Mouse (Mus musculus): ENCODE measurements around the gene AC161166.1.
"Not testable (repeated sequence)": the region's sequence is repeated elsewhere in the genome, so short reads cannot be mapped to it uniquely, and the experiment has no call there.

Gene AC161166.1

GRCm38 (mm10) chr7:24524978-24525377, 12.7 kb upstream of the AC161166.1 start:
- no peak for DNase-seq

GRCm38 (mm10) chr7:24523723-24524122, 11.5 kb upstream of the AC161166.1 start:
- DNase-seq, result no peak

- DNase-seq, result no peak
Measured at GRCm38 (mm10) chr7:24522805-24523204, 10.6 kb upstream of the AC161166.1 start.

- DNase-seq, result not testable (repeated sequence)
Measured at GRCm38 (mm10) chr7:24520054-24520453, 7.8 kb upstream of the AC161166.1 start.

GRCm38 (mm10) chr7:24519130-24519529, 6.9 kb upstream of the AC161166.1 start:
- no peak for DNase-seq

GRCm38 (mm10) chr7:24517654-24518053, 5.4 kb upstream of the AC161166.1 start:
- DNase-seq, result peak; percentile 94

GRCm38 (mm10) chr7:24517077-24517476, 4.8 kb upstream of the AC161166.1 start:
- DNase-seq, result no peak

- DNase-seq, result not testable (repeated sequence)
Measured at GRCm38 (mm10) chr7:24516319-24516718, 4.1 kb upstream of the AC161166.1 start.

GRCm38 (mm10) chr7:24507726-24508114, 4.5 kb downstream of the AC161166.1 start:
- DNase-seq, result no peak

GRCm38 (mm10) chr7:24506838-24507725, 5.2 kb downstream of the AC161166.1 start, which contains the start of gene Zfp428:
Gene Zfp428, plus strand, starts transcription at chr7:24507006.
- DNase-seq, result peak; percentile 99

- peak; percentile 94 for DNase-seq
Measured at GRCm38 (mm10) chr7:24506476-24506837, 5.8 kb downstream of the AC161166.1 start.

- DNase-seq, result no peak
Measured at GRCm38 (mm10) chr7:24506065-24506459, 6.2 kb downstream of the AC161166.1 start.

- no peak for DNase-seq
Measured at GRCm38 (mm10) chr7:24505447-24506064, 6.7 kb downstream of the AC161166.1 start.

GRCm38 (mm10) chr7:24504868-24505267, 7.4 kb downstream of the AC161166.1 start:
- DNase-seq, result no peak

- DNase-seq, result no peak
Measured at GRCm38 (mm10) chr7:24504004-24504403, 8.3 kb downstream of the AC161166.1 start.

- DNase-seq, result no peak
Measured at GRCm38 (mm10) chr7:24501492-24501891, 10.8 kb downstream of the AC161166.1 start.

- DNase-seq, result no peak
Measured at GRCm38 (mm10) chr7:24500929-24501328, 11.3 kb downstream of the AC161166.1 start.

GRCm38 (mm10) chr7:24499856-24500577, 12.2 kb downstream of the AC161166.1 start:
- DNase-seq, result no peak

- no peak for DNase-seq
Measured at GRCm38 (mm10) chr7:24488303-24488702, 24.0 kb downstream of the AC161166.1 start.

- no peak for DNase-seq
Measured at GRCm38 (mm10) chr7:24487403-24487802, 24.9 kb downstream of the AC161166.1 start.

- no peak for DNase-seq
Measured at GRCm38 (mm10) chr7:24486654-24487130, 25.6 kb downstream of the AC161166.1 start.

- DNase-seq, result no peak
Measured at GRCm38 (mm10) chr7:24485481-24485880, 26.8 kb downstream of the AC161166.1 start.

GRCm38 (mm10) chr7:24483291-24483690, 29.0 kb downstream of the AC161166.1 start:
- not testable (repeated sequence) for DNase-seq
